Mouse (Mus musculus): ENCODE measurements at regions not wholly inside any gene's neighbourhood (a gene's known extent, or its start where the extent isn't known, plus 50 kb on each side); places are given as distances from the start of the nearest gene placed in this dataset.

DNA sequence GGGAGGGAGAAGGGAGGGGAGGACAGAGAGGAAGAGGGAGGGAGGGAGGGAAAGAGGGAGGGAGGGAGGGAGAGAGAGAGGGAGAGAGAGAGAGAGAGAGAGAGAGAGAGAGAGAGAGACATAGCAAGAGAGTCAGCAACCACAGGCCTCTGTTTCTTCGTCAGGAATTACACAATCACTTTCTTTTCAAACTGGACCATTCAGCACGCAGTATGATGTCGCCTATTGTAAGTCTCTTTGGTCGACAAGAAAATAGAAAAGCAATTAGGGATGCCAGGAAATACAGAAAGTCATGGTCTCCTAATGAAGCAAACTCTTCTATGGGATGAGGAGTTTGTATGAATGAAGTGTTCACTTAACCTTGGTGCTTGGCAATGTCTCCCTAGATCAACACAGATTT is 73.1 kb downstream of the Tmem30b start:
- Histone ChIP-seq H3K9ac (ENCODE audit: control insufficient read depth, low read depth, low read length, poor library complexity, severe bottlenecking) (no peak overlapping the region), H3K4me1 (ENCODE audit: control insufficient read depth in 1 of 2, insufficient read depth in 2 of 2, low read length in 2 of 2) (no peaks in the 10 kb centered on the region), H3K79me2 (ENCODE audit: control insufficient read depth, insufficient read depth, low read length, poor library complexity) (no peaks in the 10 kb centered on the region), H3K9me3 (replicated peaks; ENCODE audit: insufficient read depth, low read length) (no peaks in the 10 kb centered on the region), H3K36me3 (ENCODE audit: control insufficient read depth in 1 of 2, insufficient read depth in 2 of 2, low read length in 2 of 2) (no peaks in the 10 kb centered on the region), H3K27ac (ENCODE audit: control insufficient read depth, low read depth, low read length) (no peak overlapping the region), H3K27me3 (ENCODE audit: control insufficient read depth in 1 of 2, insufficient read depth in 2 of 2, low read length in 2 of 2) (peaks cover 0 to 3% of the 10 kb centered on the region in 2 experiments; a peak in 1 of 4 replicates), H3K4me3 (ENCODE audit: control insufficient read depth in 1 of 2, insufficient read depth in 1 of 2, low read depth in 2 of 2, low read length in 2 of 2) (no peak overlapping the region)
- DNase-seq (ENCODE audit: low read depth, low spot score) = no peak
- TF ChIP-seq UBTF (IDR thresholded peaks at IDR 0.05; ENCODE audit: borderline replicate concordance, insufficient read depth, low read depth, low read length) (no peak), ETS1 (IDR thresholded peaks at IDR 0.05; ENCODE audit: low read depth, low read length) (no peak), SIN3A (IDR thresholded peaks at IDR 0.05; ENCODE audit: low read length) (no peak), HCFC1 (IDR thresholded peaks at IDR 0.05; ENCODE audit: low read depth, low read length) (no peak), ZNF384 (IDR thresholded peaks at IDR 0.05; ENCODE audit: low read depth, low read length) (no peak), RCOR1 (IDR thresholded peaks at IDR 0.05; ENCODE audit: low read depth, low read length) (no peak)

DNA sequence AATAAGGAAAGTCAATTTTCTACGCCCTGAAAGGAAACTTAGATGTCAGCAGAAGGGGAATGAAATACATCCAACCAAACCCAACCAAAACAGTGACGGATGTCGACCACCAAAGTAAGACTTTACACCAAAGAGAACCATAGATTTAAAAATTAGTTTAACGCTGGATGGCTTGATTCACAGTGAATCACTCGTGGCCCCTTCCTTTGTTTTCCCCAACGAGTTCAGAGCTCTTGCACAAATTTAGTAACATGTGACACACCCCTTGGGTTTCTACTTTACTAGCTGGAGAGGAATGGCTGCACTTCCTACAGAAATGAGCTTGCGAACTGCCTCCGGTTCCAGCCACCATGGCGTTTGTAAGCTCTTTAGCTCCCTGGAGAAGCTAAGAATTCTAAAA is 74.2 kb downstream of the Tmem30b start:
- Histone ChIP-seq H3K27ac (ENCODE audit: control insufficient read depth, low read depth, low read length) (no peak overlapping the region), H3K36me3 (ENCODE audit: control insufficient read depth in 1 of 2, insufficient read depth in 2 of 2, low read length in 2 of 2) (no peaks in the 10 kb centered on the region), H3K9ac (ENCODE audit: control insufficient read depth, low read depth, low read length, poor library complexity, severe bottlenecking) (no peak overlapping the region), H3K27me3 (ENCODE audit: control insufficient read depth in 1 of 2, insufficient read depth in 2 of 2, low read length in 2 of 2) (peaks cover 0 to 7% of the 10 kb centered on the region in 2 experiments; a peak in 2 of 4 replicates), H3K4me3 (ENCODE audit: control insufficient read depth in 1 of 2, insufficient read depth in 1 of 2, low read depth in 2 of 2, low read length in 2 of 2) (no peak overlapping the region), H3K4me1 (ENCODE audit: control insufficient read depth in 1 of 2, insufficient read depth in 2 of 2, low read length in 2 of 2) (no peaks in the 10 kb centered on the region), H3K9me3 (replicated peaks; ENCODE audit: insufficient read depth, low read length) (no peaks in the 10 kb centered on the region), H3K79me2 (ENCODE audit: control insufficient read depth, insufficient read depth, low read length, poor library complexity) (no peaks in the 10 kb centered on the region)
- no peak for DNase-seq (ENCODE audit: low read depth, low spot score)
- no peak for TF ChIP-seq ZC3H11A (IDR thresholded peaks at IDR 0.05; ENCODE audit: low read depth, low read length)
- no peak for TF ChIP-seq TBP (IDR thresholded peaks at IDR 0.05; ENCODE audit: low read depth, low read length)
- no peak for TF ChIP-seq MAX (IDR thresholded peaks at IDR 0.05; ENCODE audit: low read length)
- TF ChIP-seq BHLHE40 (IDR thresholded peaks at IDR 0.05; ENCODE audit: borderline replicate concordance, low read depth, low read length) = no peak
- TF ChIP-seq RAD21 (IDR thresholded peaks at IDR 0.05; ENCODE audit: low read depth, low read length) = no peak
- no peak for TF ChIP-seq GABPA (IDR thresholded peaks at IDR 0.05; ENCODE audit: low read depth, low read length)

DNA sequence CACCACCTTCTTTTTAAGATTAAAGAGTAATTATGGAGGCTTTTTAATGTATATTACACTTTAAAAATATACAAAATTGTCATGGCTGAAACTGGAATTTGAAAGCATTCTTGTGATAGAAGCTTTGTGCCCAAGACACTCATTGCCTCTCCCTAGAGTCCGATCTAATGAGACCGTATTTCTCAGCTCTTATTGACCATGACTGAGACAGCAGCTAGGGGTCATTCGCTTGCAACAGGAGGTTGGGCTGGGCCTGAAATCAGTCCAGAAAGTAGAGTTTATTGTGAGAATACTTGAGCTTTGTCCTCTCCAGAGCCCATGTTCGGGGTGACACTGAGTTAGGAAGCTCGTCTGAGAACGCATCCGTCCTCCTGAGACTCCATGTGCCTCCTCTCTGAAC is 79.7 kb downstream of the Tmem30b start:
- peaks cover 2 to 22% of the 10 kb centered on the region in 2 experiments; a peak in 3 of 4 replicates for H3K27me3 ChIP-seq (ENCODE audit: control insufficient read depth in 1 of 2, insufficient read depth in 2 of 2, low read length in 2 of 2)
- H3K9ac ChIP-seq (ENCODE audit: control insufficient read depth, low read depth, low read length, poor library complexity, severe bottlenecking) = no peak overlapping the region
- no peaks in the 10 kb centered on the region for H3K79me2 ChIP-seq (ENCODE audit: control insufficient read depth, insufficient read depth, low read length, poor library complexity)
- no peaks in the 10 kb centered on the region for H3K4me1 ChIP-seq (ENCODE audit: control insufficient read depth in 1 of 2, insufficient read depth in 2 of 2, low read length in 2 of 2)
- H3K27ac ChIP-seq (ENCODE audit: control insufficient read depth, low read depth, low read length) = no peak overlapping the region
- H3K36me3 ChIP-seq (ENCODE audit: control insufficient read depth in 1 of 2, insufficient read depth in 2 of 2, low read length in 2 of 2) = no peaks in the 10 kb centered on the region
- no peaks in the 10 kb centered on the region for H3K9me3 ChIP-seq (replicated peaks; ENCODE audit: insufficient read depth, low read length)
- no peak overlapping the region for H3K4me3 ChIP-seq (ENCODE audit: control insufficient read depth in 1 of 2, insufficient read depth in 1 of 2, low read depth in 2 of 2, low read length in 2 of 2)
- TF ChIP-seq JUND (IDR thresholded peaks at IDR 0.05; ENCODE audit: low read depth, low read length) (no peak), CHD2 (IDR thresholded peaks at IDR 0.05; ENCODE audit: low read length) (no peak), MYC (IDR thresholded peaks at IDR 0.05; ENCODE audit: low read depth, low read length) (no peak), RCOR1 (IDR thresholded peaks at IDR 0.05; ENCODE audit: low read depth, low read length) (no peak), ELF1 (IDR thresholded peaks at IDR 0.05; ENCODE audit: low read depth, low read length) (no peak), GABPA (IDR thresholded peaks at IDR 0.05; ENCODE audit: low read depth, low read length) (no peak), HCFC1 (IDR thresholded peaks at IDR 0.05; ENCODE audit: low read depth, low read length) (no peak), CHD1 (IDR thresholded peaks at IDR 0.05; ENCODE audit: low read depth, low read length) (no peak)
- DNase-seq (ENCODE audit: low read depth, low spot score) = no peak

Measured in MEL (cell line).